Mouse (Mus musculus) spleen, adult 2 months (tissue): ENCODE results near the gene Arhgap31. TPM values are rescaled to one million over a fixed set of nuclear protein-coding genes. Genes with fewer than 3 reads are reported as not detected.
"Not testable (repeated sequence)": the region's sequence is repeated elsewhere in the genome, so short reads cannot be mapped to it uniquely, and the experiment has no call there.

Source experiments
- DNase-seq, 2 experiments: peaks; one replicate each; pipeline versions ENCODE4 v3.0.0 to v3.0.0-alpha.2; 2012 to 2021; ENCODE audit warnings: low spot score in 2 of 2, low read depth in 1 of 2
- H3K27ac ChIP-seq: fragments of 200-500 bp; 2 replicates; pipeline ENCODE4 v1.5.1; 2012; ENCODE audit warnings: low read length, inconsistent platforms; ENCODE audit not compliant: insufficient read depth
- H3K27me3 ChIP-seq: fragments of 200-500 bp; 2 replicates; pipeline ENCODE4 v1.6.1; 2012; ENCODE audit warnings: mild to moderate bottlenecking, moderate library complexity, low read length, inconsistent platforms; ENCODE audit not compliant: control insufficient read depth, insufficient read depth
- H3K36me3 ChIP-seq: fragments of 200-500 bp; 2 replicates; pipeline ENCODE4 v1.6.1; 2012; ENCODE audit warnings: mild to moderate bottlenecking, low read length, inconsistent platforms; ENCODE audit not compliant: control insufficient read depth, insufficient read depth
- H3K4me1 ChIP-seq: fragments of 200-500 bp; 2 replicates; pipeline ENCODE4 v1.6.1; 2011; ENCODE audit warnings: inconsistent platforms; ENCODE audit not compliant: control insufficient read depth, insufficient read depth, insufficient read length
- H3K4me3 ChIP-seq: fragments of 200-500 bp; 2 replicates; pipeline ENCODE4 v1.5.1; 2011; ENCODE audit warnings: mild to moderate bottlenecking, inconsistent platforms; ENCODE audit not compliant: insufficient read depth, insufficient read length; ENCODE audit errors: extremely low read depth
- CTCF ChIP-seq: fragments of 200-500 bp; IDR thresholded peaks from 2 replicates; pipeline ENCODE4 v1.5.1; 2011; ENCODE audit warnings: mild to moderate bottlenecking, inconsistent platforms; ENCODE audit not compliant: insufficient read depth, insufficient read length, insufficient replicate concordance; ENCODE audit errors: extremely low read depth
- POLR2A ChIP-seq: fragments of 200-500 bp; IDR thresholded peaks from 2 replicates; pipeline ENCODE4 v1.6.1; 2011; ENCODE audit warnings: low read depth, low read length, inconsistent platforms
- WGBS: fragments of 180-500 bp; shearing (Covaris S2); methylation state at CpG from one replicate; pipeline ENCODE4 v1.1.7; 2018; 5-methylcytosine and 5-hydroxymethylcytosine counted together
- polyA plus RNA-seq: library from polyadenylated mRNA; depleted of rRNA; stranded (reverse); fragments of >200 nt; gene quantifications from 2 replicates; pipeline ENCODE4 v1.2.3, GENCODE M21; 2012

Arhgap31 gene
- polyA plus RNA-seq, 1 experiment = 3.7 TPM

GRCm38 (mm10) chr16:38724974-38725373 is 11.9 kb upstream of the Arhgap31 start:
- H3K27ac ChIP-seq = no peak overlapping the region
- no peak for DNase-seq
- H3K4me3 ChIP-seq = no peak overlapping the region

GRCm38 (mm10) chr16:38724256-38724655 is 11.2 kb upstream of the Arhgap31 start:
- no peak for TF ChIP-seq CTCF
- TF ChIP-seq POLR2A = no peak
- Histone ChIP-seq H3K4me3 (no peak overlapping the region), H3K27ac (no peak overlapping the region), H3K27me3 (no peaks in the 10 kb centered on the region), H3K4me1 (no peaks in the 10 kb centered on the region), H3K36me3 (no peaks in the 10 kb centered on the region)
- DNase-seq = no peak
- WGBS = 46% methylated on average over 8 of the region's 8 CpGs

More at GRCm38 (mm10) chr16:38724974-38725373, 11.9 kb upstream of the Arhgap31 start:
- H3K4me1 ChIP-seq = no peaks in the 10 kb centered on the region; the same call in 1 of the 2 replicates
- WGBS = 39% methylated on average over 13 of the region's 13 CpGs
- TF ChIP-seq CTCF (no peak), POLR2A (no peak)
- H3K27me3 ChIP-seq = no peaks in the 10 kb centered on the region
- H3K36me3 ChIP-seq = no peaks in the 10 kb centered on the region

- Histone ChIP-seq H3K4me3 (no peak overlapping the region), H3K27ac (no peak overlapping the region), H3K4me1 (no peaks in the 10 kb centered on the region), H3K27me3 (no peaks in the 10 kb centered on the region), H3K36me3 (no peaks in the 10 kb centered on the region)
- DNase-seq = no peak
- no peak for TF ChIP-seq POLR2A
- no peak for TF ChIP-seq CTCF
- WGBS = 90% methylated on average over 9 of the region's 9 CpGs
These were observed 8.3 kb upstream of the Arhgap31 start for GRCm38 (mm10) chr16:38721377-38721776.

GRCm38 (mm10) chr16:38714259-38714526 is 1.1 kb upstream of the Arhgap31 start:
- WGBS = 17% methylated on average over 11 of the region's 12 CpGs
- H3K36me3 ChIP-seq, H3K27me3 ChIP-seq, DNase-seq: not testable (repeated sequence)
- H3K27ac ChIP-seq = peak overlapping the region; percentile 83
- peak overlapping the region; percentile 39 for H3K4me3 ChIP-seq
- H3K4me1 ChIP-seq = peaks cover 10% of the 10 kb centered on the region; the same call in 1 of the 2 replicates

- no peak for TF ChIP-seq POLR2A
- no peak for TF ChIP-seq CTCF
- 14% methylated on average over 17 of the region's 17 CpGs for WGBS
- DNase-seq = no peak
These were observed 557 bp upstream of the Arhgap31 start for GRCm38 (mm10) chr16:38713404-38714258.

GRCm38 (mm10) chr16:38712105-38712504 is 969 bp downstream of the Arhgap31 start:
- H3K4me1 ChIP-seq = peaks cover 10% of the 10 kb centered on the region; the same call in 1 of the 2 replicates
- no peak for DNase-seq
- H3K4me3 ChIP-seq = peak overlapping the region; percentile 71; the same call in 1 of the 2 replicates
- H3K36me3 ChIP-seq = no peaks in the 10 kb centered on the region
- H3K27me3 ChIP-seq = no peaks in the 10 kb centered on the region
- TF ChIP-seq POLR2A = no peak
- no peak for TF ChIP-seq CTCF
- WGBS = 6% methylated on average over 12 of the region's 12 CpGs
- no peak overlapping the region for H3K27ac ChIP-seq

More at GRCm38 (mm10) chr16:38713404-38714258, 557 bp upstream of the Arhgap31 start:
- Histone ChIP-seq H3K4me3 (peak overlapping the region; percentile 71), H3K27me3 (no peaks in the 10 kb centered on the region), H3K4me1 (peaks cover 10% of the 10 kb centered on the region; the same call in 1 of the 2 replicates), H3K27ac (peak overlapping the region; percentile 83), H3K36me3 (no peaks in the 10 kb centered on the region)

- DNase-seq = no peak
- WGBS = 9% methylated on average over 4 of the region's 4 CpGs
- H3K4me1 ChIP-seq = peaks cover 10% of the 10 kb centered on the region; the same call in 1 of the 2 replicates
- TF ChIP-seq CTCF = no peak
- H3K36me3 ChIP-seq = no peaks in the 10 kb centered on the region
- H3K4me3 ChIP-seq = no peak overlapping the region
- no peak overlapping the region for H3K27ac ChIP-seq
- H3K27me3 ChIP-seq = no peaks in the 10 kb centered on the region
These were observed 1.8 kb downstream of the Arhgap31 start for GRCm38 (mm10) chr16:38711245-38711644.
